In genomic region chr19:6922901-6923735, GRCm38 (mm10) we compare ENCODE assay signal across 12 mouse cellular contexts. TPM values are rescaled to one million over a fixed set of nuclear protein-coding genes. Genes with fewer than 3 reads are reported as not detected.
A peak's percentile ranks its signal among the peaks of the same experiment; 100 is the strongest.
DNase-seq lines count a peak whose midpoint lies in the region; ATAC-seq and TF ChIP-seq lines count a peak whose summit lies in the region.
"Had no signal": no experiment of that assay in that cellular context is flagged by ENCODE, and none has a peak within 500 bp of the region (broad histone marks: within the 10 kb centered on the region; RNA-seq: fewer than 3 reads in every experiment).

No protein-coding gene starts in this region.

- H3K4me2 ChIP-seq in lung, postnatal 0 days (replicated peaks; ENCODE audit: low read depth, low read length) = peak overlapping the region; percentile 94; the same call in 1 of the 2 replicates
- H3K4me2 ChIP-seq in hindbrain, postnatal 0 days (ENCODE audit: low read depth, low read length) = peak overlapping the region; percentile 96
- H3K4me2 ChIP-seq in neural tube, embryonic 14.5 days (ENCODE audit: low read depth, low read length) = peak overlapping the region; percentile 96; the same call in 1 of the 2 replicates

- H3K27me3 ChIP-seq in lung, postnatal 0 days (replicated peaks; ENCODE audit: insufficient read depth, low read length) = peaks cover 30% of the 10 kb centered on the region
- H3K27me3 ChIP-seq in hindbrain, postnatal 0 days (ENCODE audit: insufficient read depth, low read length) = peaks cover 40% of the 10 kb centered on the region
- peaks cover 48% of the 10 kb centered on the region for H3K27me3 ChIP-seq in neural tube, embryonic 14.5 days (ENCODE audit: control insufficient read depth, insufficient read depth, low read length)

- peaks cover 24% of the 10 kb centered on the region for H3K4me1 ChIP-seq in lung, postnatal 0 days (ENCODE audit: insufficient read depth, low read depth, low read length)
- peaks cover 20% of the 10 kb centered on the region; the same call in 1 of the 2 replicates for H3K4me1 ChIP-seq in hindbrain, postnatal 0 days (ENCODE audit: insufficient read depth, low read length)
- H3K4me1 ChIP-seq in neural tube, embryonic 14.5 days (ENCODE audit: control insufficient read depth, insufficient read depth, low read length) = peaks cover 14% of the 10 kb centered on the region

- no peak for ATAC-seq in lung, postnatal 0 days
- no peak for ATAC-seq in hindbrain, postnatal 0 days
- no peak for ATAC-seq in neural tube, embryonic 14.5 days (ENCODE audit: low read depth)
- ATAC-seq in activated CD4-positive, CD25-positive, alpha-beta regulatory T cell, adult 4 months = no peak

- no peak for TF ChIP-seq CTCF in lung, postnatal 0 days (IDR thresholded peaks at IDR 0.05)
- TF ChIP-seq CTCF in hindbrain, postnatal 0 days (IDR thresholded peaks at IDR 0.05; ENCODE audit: low read depth) = no peak

- no peaks in the 10 kb centered on the region for H3K36me3 ChIP-seq in lung, postnatal 0 days (ENCODE audit: insufficient read depth, low read length)
- H3K36me3 ChIP-seq in hindbrain, postnatal 0 days (ENCODE audit: insufficient read depth, low read length) = no peaks in the 10 kb centered on the region
- no peaks in the 10 kb centered on the region for H3K36me3 ChIP-seq in neural tube, embryonic 14.5 days (ENCODE audit: control insufficient read depth, insufficient read depth, low read length)
- H3K36me3 ChIP-seq: embryonic facial prominence, embryonic 12.5 days had no signal

- peak; percentile 91 for DNase-seq in heart, adult 11 months
- no peak for DNase-seq in heart, adult 8-10 months (ENCODE audit: low spot score)
- no peak for DNase-seq in lung, postnatal 0 days (ENCODE audit: low spot score)
- no peak for DNase-seq in lung, postnatal 36 days
- DNase-seq in hindbrain, postnatal 0 days (ENCODE audit: low spot score) = no peak
- no peak for DNase-seq in left cerebral cortex, postnatal 14 days (ENCODE audit: low spot score in 2 of 2)
- DNase-seq: adrenal gland, postnatal 10 days; kidney, adult 8-10 months; lung, postnatal 14 days had no signal

- no peak overlapping the region for H3K4me3 ChIP-seq in lung, postnatal 0 days (ENCODE audit: low read depth, low read length)
- peak overlapping the region; percentile 84 for H3K4me3 ChIP-seq in hindbrain, postnatal 0 days (ENCODE audit: low read length)
- peak overlapping the region; percentile 73; the same call in 1 of the 2 replicates for H3K4me3 ChIP-seq in neural tube, embryonic 14.5 days (ENCODE audit: low read depth, low read length)

- H3K9ac ChIP-seq in lung, postnatal 0 days (replicated peaks; ENCODE audit: low read depth) = no peak overlapping the region
- H3K9ac ChIP-seq in hindbrain, postnatal 0 days (replicated peaks; ENCODE audit: low read length) = no peak overlapping the region
- no peak overlapping the region for H3K9ac ChIP-seq in neural tube, embryonic 14.5 days (replicated peaks; ENCODE audit: low read depth, low read length)

- WGBS in lung, postnatal 0 days = 68% methylated on average over 6 of the region's 6 CpGs
- 64% methylated on average over 6 of the region's 6 CpGs for WGBS in hindbrain, postnatal 0 days
- 67% methylated on average over 6 of the region's 6 CpGs for WGBS in neural tube, embryonic 14.5 days

- no peak overlapping the region for H3K27ac ChIP-seq in lung, postnatal 0 days (ENCODE audit: low read length)
- 0 out of 2 replicates have a peak overlapping the region, but pooled peaks have one; percentile 62 for H3K27ac ChIP-seq in hindbrain, postnatal 0 days
- no peak overlapping the region for H3K27ac ChIP-seq in neural tube, embryonic 14.5 days (ENCODE audit: low read depth, low read length)
- H3K27ac ChIP-seq: embryonic facial prominence, embryonic 12.5 days had no signal

- no peak for TF ChIP-seq EP300 in lung, postnatal 0 days (IDR thresholded peaks at IDR 0.05)

- H3K9me3 ChIP-seq in lung, postnatal 0 days (ENCODE audit: low read length) = no peaks in the 10 kb centered on the region
- H3K9me3 ChIP-seq in hindbrain, postnatal 0 days (ENCODE audit: low read length) = no peaks in the 10 kb centered on the region
- H3K9me3 ChIP-seq in neural tube, embryonic 14.5 days (ENCODE audit: control insufficient read depth, low read length) = no peaks in the 10 kb centered on the region
- H3K9me3 ChIP-seq: embryonic facial prominence, embryonic 12.5 days had no signal

- intact Hi-C loops in left cerebral cortex, postnatal 14 days (cut with DNase I) = loop anchor here (5.0 kb wide), 1 partner anchor 54 kb away; the partner anchor contains the start of gene Plcb3

RNA-seq across cellular contexts. Expression of gene Esrra, which starts 1.5 kb away (rescaled TPM):
- 100 to 1,000 TPM; 153 to 180 (median 168) TPM for total RNA-seq in heart, adult 8-10 months (2022)
- polyA plus RNA-seq in lung, postnatal 0 days (2015; fragmentation: Nextera tagmentation; extraction: Ambion mirVana) = 9.8 and 12.8 TPM in 2 replicates
- 47.0 and 61.6 TPM in 2 replicates for total RNA-seq in hindbrain, postnatal 0 days (2014; rRNA removed)
- 11.8 and 12.3 TPM in 2 replicates for polyA plus RNA-seq in hindbrain, postnatal 0 days (2015; fragmentation: Nextera tagmentation; extraction: Ambion mirVana)
- 6.9 and 8.4 TPM in 2 replicates for polyA plus RNA-seq in neural tube, embryonic 14.5 days (2014; fragmentation: Nextera tagmentation; extraction: Ambion mirVana)
- 10 to 100 TPM; 56.0 to 60.9 TPM for total RNA-seq in left cerebral cortex, postnatal 14 days (2021)
- polyA plus RNA-seq in activated CD4-positive, CD25-positive, alpha-beta regulatory T cell, adult 4 months (2017; shearing (Covaris generic)) = 1 to 10 TPM; 3.1 to 3.8 TPM

RNA-seq across cellular contexts. Expression of gene Catsperz, which starts 2.1 kb away (rescaled TPM):
- not detected for total RNA-seq in heart, adult 8-10 months (2022)
- 1.7 and 2.4 TPM in 2 replicates for polyA plus RNA-seq in lung, postnatal 0 days (2015; fragmentation: Nextera tagmentation; extraction: Ambion mirVana)
- total RNA-seq in hindbrain, postnatal 0 days (2014; rRNA removed) = 2.0 TPM in 1 of 2 replicates, not detected in the other
- polyA plus RNA-seq in hindbrain, postnatal 0 days (2015; fragmentation: Nextera tagmentation; extraction: Ambion mirVana) = 2.9 and 3.7 TPM in 2 replicates
- 0.94 and 5.6 TPM in 2 replicates for polyA plus RNA-seq in neural tube, embryonic 14.5 days (2014; fragmentation: Nextera tagmentation; extraction: Ambion mirVana)
- 10 to 100 TPM; 23.0 to 28.8 TPM for total RNA-seq in left cerebral cortex, postnatal 14 days (2021)
- not detected for polyA plus RNA-seq in activated CD4-positive, CD25-positive, alpha-beta regulatory T cell, adult 4 months (2017; shearing (Covaris generic))

RNA-seq across cellular contexts. Expression of gene Kcnk4, which starts 11.2 kb away (rescaled TPM):
- not detected for total RNA-seq in heart, adult 8-10 months (2022)
- 0.12 and 0.30 TPM in 2 replicates for polyA plus RNA-seq in lung, postnatal 0 days (2015; fragmentation: Nextera tagmentation; extraction: Ambion mirVana)
- total RNA-seq in hindbrain, postnatal 0 days (2014; rRNA removed) = 13.3 and 17.6 TPM in 2 replicates
- 15.9 and 21.7 TPM in 2 replicates for polyA plus RNA-seq in hindbrain, postnatal 0 days (2015; fragmentation: Nextera tagmentation; extraction: Ambion mirVana)
- polyA plus RNA-seq in neural tube, embryonic 14.5 days (2014; fragmentation: Nextera tagmentation; extraction: Ambion mirVana) = 9.4 and 9.9 TPM in 2 replicates
- total RNA-seq in left cerebral cortex, postnatal 14 days (2021) = 10 to 100 TPM; 44.9 to 50.4 TPM
- polyA plus RNA-seq in activated CD4-positive, CD25-positive, alpha-beta regulatory T cell, adult 4 months (2017; shearing (Covaris generic)) = not detected

RNA-seq across cellular contexts. Expression of gene Prdx5, which starts 13.2 kb away (rescaled TPM):
- 100 to 1,000 TPM; 620 to 842 (median 766) TPM for total RNA-seq in heart, adult 8-10 months (2022)
- polyA plus RNA-seq in lung, postnatal 0 days (2015; fragmentation: Nextera tagmentation; extraction: Ambion mirVana) = 437 and 450 TPM in 2 replicates
- total RNA-seq in hindbrain, postnatal 0 days (2014; rRNA removed) = 184 and 228 TPM in 2 replicates
- polyA plus RNA-seq in hindbrain, postnatal 0 days (2015; fragmentation: Nextera tagmentation; extraction: Ambion mirVana) = 587 and 589 TPM in 2 replicates
- 240 and 272 TPM in 2 replicates for polyA plus RNA-seq in neural tube, embryonic 14.5 days (2014; fragmentation: Nextera tagmentation; extraction: Ambion mirVana)
- total RNA-seq in left cerebral cortex, postnatal 14 days (2021) = 100 to 1,000 TPM; 354 to 355 TPM
- polyA plus RNA-seq in activated CD4-positive, CD25-positive, alpha-beta regulatory T cell, adult 4 months (2017; shearing (Covaris generic)) = 100 to 1,000 TPM; 244 to 253 TPM

RNA-seq across cellular contexts. Expression of gene Trmt112, which starts 13.6 kb away (rescaled TPM):
- total RNA-seq in heart, adult 8-10 months (2022) = 10 to 100 TPM; 29.9 to 49.7 (median 39.7) TPM
- 89.0 and 93.3 TPM in 2 replicates for polyA plus RNA-seq in lung, postnatal 0 days (2015; fragmentation: Nextera tagmentation; extraction: Ambion mirVana)
- 61.7 and 68.6 TPM in 2 replicates for total RNA-seq in hindbrain, postnatal 0 days (2014; rRNA removed)
- 109 and 111 TPM in 2 replicates for polyA plus RNA-seq in hindbrain, postnatal 0 days (2015; fragmentation: Nextera tagmentation; extraction: Ambion mirVana)
- 104 and 106 TPM in 2 replicates for polyA plus RNA-seq in neural tube, embryonic 14.5 days (2014; fragmentation: Nextera tagmentation; extraction: Ambion mirVana)
- total RNA-seq in left cerebral cortex, postnatal 14 days (2021) = 10 to 100 TPM; 34.4 to 36.5 TPM
- 100 to 1,000 TPM; 183 to 217 TPM for polyA plus RNA-seq in activated CD4-positive, CD25-positive, alpha-beta regulatory T cell, adult 4 months (2017; shearing (Covaris generic))
